Mouse (Mus musculus) lung, embryonic 16.5 days (tissue): ENCODE results near the gene Zc3h12d. TPM values are rescaled to one million over a fixed set of nuclear protein-coding genes. Genes with fewer than 3 reads are reported as not detected.

Experiments
- microRNA-seq: library from miRNA; unstranded; fragments of <30 nt; microRNA quantifications from one replicate; pipeline ENCODE4, GENCODE M21; 2016
- polyA plus RNA-seq: library from polyadenylated mRNA; unstranded; fragments of >200 nt; fragmentation: Nextera tagmentation; extraction: Ambion mirVana; gene quantifications from 2 replicates; pipeline ENCODE4 v1.2.1, GENCODE M21; 2015

The Zc3h12d gene
- polyA plus RNA-seq, 1 experiment from 2014 or later: 0.06 TPM

Small RNA genes lying within 50 kb of the gene (microRNA-seq; reads per million reads assigned to microRNA genes)
- gene Mir5104: 0.59 reads per million

Other genes starting within 250 kb of the Zc3h12d start
- gene Lrp11, start 242.7 kb upstream of the Zc3h12d start, polyA plus RNA-seq: 2.8 and 2.9 TPM in 2 replicates
- 46.4 and 47.4 TPM in 2 replicates for gene Nup43, start 165.0 kb upstream of the Zc3h12d start, polyA plus RNA-seq
- gene Pcmt1, start 151.3 kb upstream of the Zc3h12d start, polyA plus RNA-seq: 122 and 126 TPM in 2 replicates
- 7.9 and 8.0 TPM in 2 replicates for gene Lats1, start 151.3 kb upstream of the Zc3h12d start, polyA plus RNA-seq
- 52.6 and 55.5 TPM in 2 replicates for gene Katna1, start 106.5 kb upstream of the Zc3h12d start, polyA plus RNA-seq
- 96.3 and 103 TPM in 2 replicates for gene Ginm1, start 39.6 kb upstream of the Zc3h12d start, polyA plus RNA-seq
- gene Ppil4, start 39.6 kb upstream of the Zc3h12d start, polyA plus RNA-seq: 37.6 and 38.8 TPM in 2 replicates
- 17.3 and 18.5 TPM in 2 replicates for gene Tab2, start 123.8 kb downstream of the Zc3h12d start, polyA plus RNA-seq